Mouse (Mus musculus) hindlimb bud, embryonic 11.5 days (tissue): ENCODE data around the gene Mycbp2.

Source experiments
- DNase-seq: peaks from one replicate; pipeline ENCODE4 v3.0.0-alpha.2; 2012; ENCODE audit warnings: low read depth, low spot score; ENCODE audit errors: extremely low spot score

Gene Mycbp2

DNA sequence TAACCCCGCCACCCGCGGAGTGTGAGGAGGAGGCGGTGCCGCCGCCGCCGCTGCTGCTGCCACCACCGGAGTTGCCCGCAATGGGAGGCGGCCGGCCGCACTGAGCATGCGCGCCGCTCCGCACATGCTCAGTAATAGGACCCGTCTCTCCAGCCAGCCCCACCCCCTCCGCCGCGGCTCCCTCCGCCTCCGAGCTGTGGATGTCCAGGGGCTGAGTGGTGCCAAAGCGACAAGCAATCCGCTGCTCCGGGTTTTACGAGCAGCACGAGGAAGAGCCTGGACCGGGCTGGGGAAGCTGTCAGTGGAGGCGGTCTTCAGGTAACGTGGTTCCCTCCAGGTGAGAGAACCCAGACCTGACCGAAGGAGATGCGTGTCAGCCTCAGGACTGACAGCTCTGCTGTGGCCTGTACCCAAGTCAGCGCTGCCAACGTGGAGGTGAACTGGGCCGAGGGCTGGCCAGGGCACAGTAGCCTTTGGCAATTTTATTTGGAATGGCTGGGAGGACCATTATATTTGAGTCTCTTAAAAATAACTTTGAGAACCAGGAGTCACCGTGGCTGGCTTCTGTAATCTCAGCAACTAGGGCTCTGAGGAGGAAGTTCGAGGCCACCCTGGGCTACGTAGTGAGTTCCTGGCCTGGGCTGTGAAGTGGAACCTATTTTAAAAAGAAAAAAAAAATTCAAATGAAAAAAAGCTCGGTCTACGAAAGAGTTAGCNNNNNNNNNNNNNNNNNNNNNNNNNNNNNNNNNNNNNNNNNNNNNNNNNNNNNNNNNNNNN lies at the start of gene Mycbp2:
Gene Mycbp2 (minus strand): TSS at position 86 of the 777 bp plus-strand sequence.
- peak; percentile 69 for DNase-seq

DNA sequence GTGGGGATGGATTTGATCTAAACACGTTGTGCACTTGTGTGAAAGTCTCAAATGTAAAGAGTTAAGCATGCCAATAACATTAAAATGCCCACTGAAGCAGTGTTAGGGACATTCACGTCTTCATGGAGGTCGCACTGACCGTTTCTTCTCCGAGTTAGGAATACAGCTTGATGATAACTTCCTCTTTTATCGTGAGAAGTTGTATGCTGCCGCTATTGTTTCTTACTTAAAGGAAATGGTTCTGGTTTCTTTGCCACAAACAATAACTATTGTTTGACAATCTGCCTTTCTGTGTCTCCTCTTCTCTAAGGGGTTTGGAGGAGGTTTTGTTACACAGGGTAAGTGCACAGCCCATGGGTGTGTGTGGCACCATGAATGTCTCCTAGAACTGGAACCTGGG lies 45.8 kb upstream of the Mycbp2 start:
- no peak for DNase-seq

DNA sequence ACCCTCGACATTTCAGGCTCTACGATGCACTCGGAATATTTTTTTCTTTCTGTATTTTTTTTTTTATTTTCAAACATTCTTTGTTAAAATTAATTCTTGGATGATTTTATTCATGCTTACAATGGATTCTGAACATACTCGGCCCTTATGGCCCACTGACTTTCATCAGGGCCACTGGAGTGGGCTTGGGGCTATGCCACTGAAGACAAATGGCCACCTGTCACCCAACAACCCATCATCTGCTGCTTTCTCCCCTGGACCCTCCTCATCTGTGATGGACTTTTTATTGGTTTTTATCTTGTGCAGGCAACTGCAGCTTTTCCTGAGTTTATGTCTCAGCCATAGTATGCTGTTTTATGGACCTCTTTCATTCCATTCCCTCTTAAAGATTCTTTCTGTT lies 40.8 kb upstream of the Mycbp2 start:
- no peak for DNase-seq

DNA sequence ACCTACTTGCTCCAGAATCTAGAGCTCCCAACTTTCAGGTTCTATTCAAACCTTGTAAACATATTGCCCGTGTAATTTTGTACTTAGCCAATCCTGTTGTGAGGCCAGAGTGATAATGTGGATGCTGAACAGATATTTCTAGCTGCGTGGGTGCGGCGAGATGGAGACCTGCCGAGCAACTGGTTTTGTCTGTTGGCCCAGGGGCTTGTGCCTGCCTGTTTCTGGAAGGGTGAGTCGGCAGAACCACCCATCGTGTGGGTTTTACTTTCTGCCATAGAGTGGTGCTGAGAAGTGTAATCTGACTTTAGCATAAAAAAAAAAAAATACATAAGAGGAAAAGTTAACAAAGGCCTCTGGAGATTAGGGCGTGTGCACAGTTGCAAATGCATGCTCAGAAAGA lies 40.3 kb upstream of the Mycbp2 start:
- no peak for DNase-seq

DNA sequence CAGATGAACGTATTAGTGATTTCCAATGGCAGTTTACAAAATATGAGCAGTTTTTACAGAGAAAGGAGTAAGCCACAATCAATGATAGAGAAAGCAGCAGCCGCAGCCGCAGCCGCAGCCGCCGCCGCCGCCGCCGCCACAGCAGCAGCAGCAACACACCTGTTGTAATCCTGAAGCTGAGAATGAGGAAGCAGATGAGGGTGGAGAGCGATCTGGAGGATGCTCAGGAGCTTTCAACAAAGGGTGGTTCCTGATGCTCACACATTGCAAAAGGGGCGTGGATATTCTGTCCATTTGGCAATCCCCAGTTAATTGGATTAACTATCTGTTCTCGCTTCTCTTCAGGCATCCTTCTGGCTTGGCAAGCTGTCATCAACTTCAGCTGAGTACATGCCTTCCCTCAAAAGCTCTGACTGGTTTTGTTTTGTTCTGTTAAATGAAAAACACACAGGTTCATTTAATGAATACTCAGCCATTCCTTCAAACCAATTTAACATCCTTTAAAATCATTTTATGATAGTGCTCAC lies 38.5 kb upstream of the Mycbp2 start:
- DNase-seq = no peak

DNA sequence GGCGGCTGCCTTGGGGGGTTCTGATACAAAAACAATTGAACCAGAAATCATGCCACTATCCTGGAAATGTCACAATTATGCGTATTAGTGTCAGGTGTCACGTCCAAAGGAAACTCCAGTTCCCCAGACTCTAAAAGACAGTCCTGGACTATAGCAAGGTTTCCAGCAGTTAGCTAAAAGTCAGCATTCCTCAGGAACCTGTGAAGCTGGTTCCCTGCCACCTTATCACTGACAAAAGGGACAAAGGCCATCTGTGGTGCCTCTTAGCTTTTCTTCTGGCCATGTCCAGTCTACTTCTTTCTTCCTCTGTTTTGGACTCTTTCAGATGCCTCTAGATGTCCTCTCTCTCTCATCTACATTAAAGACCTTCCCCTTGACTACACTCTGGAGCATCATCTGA lies 32.1 kb upstream of the Mycbp2 start:
- DNase-seq = no peak

DNA sequence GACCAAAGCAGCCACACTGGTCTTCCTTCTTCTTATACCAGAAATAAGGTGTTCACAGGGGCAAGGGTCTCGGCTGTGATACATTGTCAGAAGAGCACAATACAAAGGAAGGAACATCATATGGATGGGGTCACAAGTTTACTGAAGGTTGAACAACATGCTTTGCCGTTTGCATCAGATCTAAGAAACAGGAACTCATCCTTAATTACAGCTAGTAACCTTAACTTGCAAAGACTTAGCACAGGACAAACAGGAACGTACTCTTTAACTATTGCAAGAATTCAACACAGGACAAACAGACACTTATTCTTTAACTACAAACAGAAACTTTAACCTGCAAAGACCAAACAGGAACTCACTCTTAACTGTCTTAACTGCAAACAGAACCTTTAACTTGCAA lies 30.2 kb upstream of the Mycbp2 start:
- no peak for DNase-seq

DNA sequence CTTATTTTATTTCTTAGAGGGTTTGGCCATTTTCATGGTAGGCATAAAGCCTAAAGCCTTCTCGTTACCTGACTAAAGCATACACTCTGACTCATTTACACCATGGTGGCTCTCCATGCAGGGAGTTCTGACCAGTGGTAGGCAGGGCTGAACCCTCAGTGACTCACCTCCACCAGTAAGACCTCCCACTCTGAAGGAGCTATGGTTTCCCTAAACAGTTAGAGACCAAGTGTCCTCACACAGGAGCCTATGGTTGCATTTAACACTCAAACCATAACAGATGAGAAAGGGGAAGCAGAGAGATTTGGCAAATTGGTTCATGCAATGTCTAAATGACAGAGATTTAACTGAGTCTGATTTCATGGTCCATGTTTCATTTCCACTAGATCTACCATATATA lies 28.9 kb upstream of the Mycbp2 start:
- no peak for DNase-seq

DNA sequence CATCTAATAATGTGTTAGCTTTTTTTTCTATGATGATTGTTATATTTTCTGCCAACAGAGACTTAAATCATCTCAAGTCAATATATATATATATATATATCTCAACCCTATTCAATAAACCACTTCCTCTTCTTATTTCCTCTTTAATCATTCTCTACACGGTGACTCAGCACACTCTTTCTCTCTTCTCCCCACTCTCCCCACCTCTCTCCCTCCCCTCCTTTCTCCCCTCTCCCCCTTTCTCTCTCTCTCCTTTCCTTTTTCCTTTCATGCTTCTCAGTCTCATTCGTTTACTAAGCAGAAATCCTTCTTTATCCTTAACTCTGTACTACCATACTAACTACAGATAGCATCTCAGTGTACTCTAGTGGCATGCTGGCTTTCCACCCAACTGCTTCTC lies 16.6 kb upstream of the Mycbp2 start:
- no peak for DNase-seq

DNA sequence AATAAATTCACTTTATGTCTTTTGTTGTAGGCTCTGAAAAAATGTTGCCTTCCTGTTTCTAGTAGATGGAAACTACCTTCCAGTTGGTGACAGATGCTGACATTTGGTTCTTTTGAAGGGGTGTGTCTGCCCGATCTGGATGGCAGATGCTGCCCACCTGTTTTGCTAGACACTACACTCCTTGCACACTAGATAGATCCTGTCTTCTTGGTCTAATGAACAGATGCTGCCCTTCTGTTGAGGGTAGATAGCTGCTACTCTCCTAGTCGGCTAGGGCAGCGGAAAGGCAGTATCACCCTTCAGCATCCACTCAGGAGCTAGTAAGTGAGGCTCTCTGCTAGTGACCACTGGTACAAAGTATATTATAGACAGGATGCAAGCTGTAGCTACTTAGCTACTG lies 9.5 kb upstream of the Mycbp2 start:
- DNase-seq = no peak

DNA sequence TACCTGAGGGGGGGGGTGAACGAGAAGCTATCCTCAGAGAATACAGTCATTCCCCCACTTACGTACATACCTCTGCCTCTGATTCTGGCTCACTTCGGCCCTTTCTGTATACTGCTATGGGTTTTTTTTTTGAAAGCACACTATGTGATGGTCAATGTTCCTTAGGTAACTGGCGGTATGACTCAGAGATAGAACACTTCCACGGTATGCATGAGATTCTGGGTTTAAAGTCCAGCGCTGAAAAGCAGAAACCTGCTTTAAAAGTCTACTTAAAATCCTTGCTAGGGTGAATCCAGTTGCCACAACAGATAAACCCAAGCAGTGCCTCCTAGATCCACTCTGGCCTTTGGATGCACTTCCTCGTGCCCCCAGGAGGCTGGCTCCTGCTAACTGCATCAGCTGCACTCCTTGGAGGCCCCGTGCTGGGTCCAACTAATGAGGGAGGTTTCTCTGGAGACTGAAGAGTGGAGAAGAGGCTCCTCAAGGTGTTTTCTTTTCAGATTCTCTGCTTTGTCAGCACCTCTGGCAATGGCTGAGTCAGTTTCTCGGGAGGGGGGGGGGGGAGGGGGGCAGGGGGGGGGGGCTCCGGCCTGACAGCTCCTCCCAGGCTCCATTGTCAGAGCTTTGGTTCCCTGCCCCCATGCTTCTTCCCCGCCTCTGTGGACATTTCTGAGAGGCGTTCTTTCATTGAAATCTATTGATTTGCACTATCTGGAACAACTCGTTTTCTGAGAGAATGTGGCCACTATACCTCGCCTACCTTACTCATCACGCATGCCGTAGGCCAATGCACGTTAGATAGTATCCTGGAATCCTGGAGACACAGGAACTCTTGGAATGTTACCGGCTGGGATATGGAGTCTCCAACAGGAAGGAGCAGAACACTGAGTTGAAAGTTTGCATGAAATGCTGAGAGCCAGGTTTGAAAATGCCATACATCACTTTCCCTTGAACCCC lies 8.1 kb upstream of the Mycbp2 start:
- no peak for DNase-seq

DNA sequence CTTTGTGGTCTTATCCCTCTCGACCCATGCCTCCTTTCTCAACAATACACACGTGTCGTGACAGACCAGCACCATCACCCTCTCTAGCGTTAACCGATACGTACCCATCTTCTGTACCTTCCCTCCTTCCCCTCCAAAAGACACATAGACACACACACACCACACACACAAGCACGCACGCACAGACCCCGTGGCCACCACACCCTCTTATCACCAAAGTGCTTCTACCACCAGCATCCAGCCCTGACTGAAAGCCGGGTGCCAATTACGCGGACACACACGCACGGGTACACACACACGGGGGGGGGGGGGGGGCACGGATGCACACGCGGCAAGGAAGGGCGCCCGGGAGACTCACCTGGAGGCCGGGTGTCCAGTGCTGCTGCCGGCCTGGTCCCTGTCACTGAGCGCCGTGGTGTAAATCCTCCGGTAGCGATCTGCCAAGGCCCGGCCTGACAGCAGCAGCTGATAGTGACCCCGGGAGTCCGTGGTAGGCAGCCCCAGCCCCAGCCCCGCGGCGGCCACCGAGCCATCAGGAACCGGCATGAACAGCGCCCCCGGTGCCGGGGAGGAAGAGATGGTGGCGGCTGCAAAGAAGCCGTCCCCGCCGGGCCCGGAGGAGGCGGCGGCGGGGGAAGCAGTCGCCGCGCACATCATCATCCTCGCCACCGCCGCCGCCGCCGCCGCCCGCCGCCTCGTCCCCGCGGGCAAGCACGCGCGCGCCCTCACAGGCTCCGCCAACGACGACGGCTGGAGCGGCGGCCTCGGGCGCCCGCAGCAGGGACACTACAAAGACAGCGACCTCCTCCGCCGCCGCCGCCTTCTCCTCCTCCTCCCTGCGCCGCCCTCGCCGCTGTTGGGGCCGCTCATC lies 521 bp downstream of the Mycbp2 start:
- no peak for DNase-seq

DNA sequence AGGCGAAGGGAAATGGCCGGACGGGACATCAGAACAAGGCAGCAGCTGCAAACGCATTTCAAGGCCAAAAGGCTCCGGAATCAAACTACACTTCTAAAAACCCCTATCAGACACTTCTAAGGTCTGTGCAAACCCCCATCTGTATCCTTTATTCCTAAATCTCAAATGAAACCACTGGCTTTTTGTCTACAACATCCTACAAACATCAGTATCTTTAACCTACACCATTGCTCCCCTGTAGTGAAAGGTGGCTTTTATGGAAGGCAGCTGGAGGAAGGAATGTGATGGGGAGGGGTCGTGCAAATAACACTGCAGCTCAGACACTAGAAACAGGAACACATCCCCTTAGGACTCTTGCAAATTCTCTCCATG lies 1.1 kb downstream of the Mycbp2 start:
- DNase-seq = peak; percentile 26

DNA sequence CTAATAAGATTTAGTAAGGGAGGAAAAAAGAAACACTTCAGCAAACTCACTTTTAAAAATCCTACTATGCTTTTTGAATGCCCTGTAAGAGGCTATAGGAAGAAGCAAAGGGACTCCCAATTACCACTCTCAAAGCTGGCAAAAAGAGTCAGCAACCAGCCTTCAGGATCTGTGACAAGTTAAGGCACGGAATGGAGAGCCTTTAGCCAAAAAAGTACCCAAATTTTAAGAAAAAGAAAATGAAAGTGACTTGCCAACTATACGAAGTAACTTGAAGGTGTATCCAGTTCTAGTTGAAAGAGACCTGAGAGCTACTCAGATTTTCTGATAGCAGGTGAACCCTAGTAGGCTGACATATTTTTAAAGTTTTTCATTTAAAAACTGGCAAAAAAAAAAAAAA lies 1.6 kb downstream of the Mycbp2 start:
- DNase-seq = no peak

DNA sequence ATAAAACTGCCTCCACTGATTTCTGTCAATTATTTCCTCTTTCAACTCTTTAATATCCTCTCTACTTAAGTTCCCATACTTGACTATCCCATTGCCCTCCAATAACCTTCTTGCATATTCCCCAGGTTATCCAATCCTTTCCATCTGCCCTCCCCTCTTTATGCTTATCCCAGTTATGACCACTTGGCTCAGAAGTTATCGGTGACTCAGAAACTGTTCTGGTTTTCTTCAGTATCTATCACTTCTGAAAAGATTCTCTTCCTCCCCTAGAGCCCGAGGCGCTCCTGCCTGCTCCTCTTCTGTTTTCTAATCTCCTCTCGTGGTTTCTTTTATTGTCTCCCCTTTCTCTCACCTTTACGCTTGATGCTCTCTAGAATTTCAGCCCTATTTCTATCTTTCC lies 2.8 kb downstream of the Mycbp2 start:
- DNase-seq = no peak

DNA sequence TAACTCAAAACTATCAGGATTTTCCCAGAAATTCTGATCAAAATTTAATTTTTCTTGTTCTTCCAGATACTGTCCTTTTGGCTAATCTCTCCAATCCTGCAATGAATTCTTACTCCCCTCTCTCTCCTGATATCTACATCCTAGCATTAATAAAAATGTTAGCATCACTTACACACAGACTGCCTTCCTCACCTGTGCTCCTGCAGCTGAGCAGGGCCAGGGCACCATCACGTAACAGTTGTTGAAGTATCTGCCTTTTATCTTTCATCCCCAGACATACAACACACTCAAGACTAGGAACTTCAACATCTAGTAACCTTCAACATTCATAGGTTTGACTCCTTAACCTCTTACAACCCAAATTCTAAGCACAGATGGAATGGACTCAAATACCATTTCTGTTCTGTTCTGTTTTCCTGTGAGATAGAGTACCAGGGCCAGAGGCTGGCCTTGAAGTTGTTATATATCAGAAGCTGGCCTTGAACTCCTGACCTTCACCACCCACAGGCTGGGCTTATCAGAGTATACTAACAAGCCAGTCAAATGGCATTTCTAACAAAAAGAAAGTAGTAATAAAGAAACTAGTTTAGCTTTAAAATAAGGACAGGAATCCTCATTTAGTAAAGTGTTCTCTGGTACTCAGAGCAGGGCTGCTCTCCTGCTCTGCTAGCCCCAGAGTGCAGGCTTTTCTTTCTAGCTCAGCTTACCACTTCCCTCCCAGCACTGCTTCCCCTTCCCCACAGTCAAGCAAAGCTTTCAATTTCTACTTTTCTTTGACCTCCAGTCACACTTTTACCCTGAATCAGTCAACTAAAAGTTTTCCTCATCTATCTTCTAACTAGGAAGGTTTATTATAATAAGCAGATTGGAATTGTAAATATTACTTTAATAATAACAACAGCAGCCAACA lies 5.0 kb downstream of the Mycbp2 start:
- no peak for DNase-seq

DNA sequence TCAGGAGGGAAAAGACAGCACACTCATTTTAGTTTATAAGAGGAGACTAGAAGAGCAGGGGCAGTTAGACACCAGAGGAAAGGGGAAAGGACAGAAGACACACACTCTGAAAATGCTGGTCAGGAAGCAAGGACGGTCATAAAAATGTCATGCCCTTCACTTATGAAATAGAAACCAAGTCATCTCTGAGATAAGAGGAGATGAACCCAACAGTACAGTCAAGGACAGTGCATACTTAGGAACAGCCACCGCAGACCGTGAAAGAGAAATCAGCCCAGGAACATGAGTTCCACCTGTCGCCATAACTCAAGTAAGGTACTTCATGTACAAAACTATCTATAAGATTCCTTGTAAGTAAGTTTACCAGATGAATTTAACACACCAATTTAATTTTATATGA lies 33.7 kb downstream of the Mycbp2 start:
- no peak for DNase-seq

DNA sequence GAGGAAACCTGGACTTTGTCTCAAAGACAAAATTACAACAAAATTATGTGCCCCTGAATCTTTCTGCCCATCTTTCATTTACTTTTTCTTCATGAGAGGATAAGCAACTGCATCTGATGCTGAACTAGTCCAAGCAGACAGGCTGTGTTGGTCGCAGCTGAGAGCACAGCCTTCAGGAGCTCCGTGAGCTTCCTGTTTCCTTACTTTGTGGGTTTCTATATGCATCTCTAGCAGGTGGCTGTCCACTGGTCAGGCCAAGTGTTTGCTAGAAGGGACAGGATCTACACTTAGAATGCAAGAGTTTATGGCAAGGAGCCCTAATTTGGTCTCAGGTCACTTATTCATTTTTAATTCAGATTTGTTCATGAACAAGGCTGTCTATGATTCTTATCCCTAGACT lies 50.4 kb downstream of the Mycbp2 start:
- no peak for DNase-seq

DNA sequence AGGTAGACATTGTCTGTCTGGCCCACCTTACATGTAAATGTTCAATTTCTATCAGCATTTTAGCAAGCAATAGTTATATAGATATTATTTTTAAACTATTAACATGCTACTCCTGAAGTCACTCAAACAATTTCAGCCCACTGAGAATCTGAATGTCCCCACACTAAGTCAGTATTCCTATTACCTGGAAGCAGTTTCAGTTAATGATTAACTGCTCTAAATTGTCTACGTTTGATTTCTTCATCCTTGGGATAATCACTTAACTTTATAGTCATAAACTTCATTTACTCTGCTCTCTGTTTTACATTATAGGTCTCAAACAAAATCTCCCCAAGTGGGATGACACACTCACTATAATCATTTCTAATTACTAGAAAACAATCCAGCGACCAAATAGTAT lies 60.0 kb downstream of the Mycbp2 start:
- DNase-seq = no peak

DNA sequence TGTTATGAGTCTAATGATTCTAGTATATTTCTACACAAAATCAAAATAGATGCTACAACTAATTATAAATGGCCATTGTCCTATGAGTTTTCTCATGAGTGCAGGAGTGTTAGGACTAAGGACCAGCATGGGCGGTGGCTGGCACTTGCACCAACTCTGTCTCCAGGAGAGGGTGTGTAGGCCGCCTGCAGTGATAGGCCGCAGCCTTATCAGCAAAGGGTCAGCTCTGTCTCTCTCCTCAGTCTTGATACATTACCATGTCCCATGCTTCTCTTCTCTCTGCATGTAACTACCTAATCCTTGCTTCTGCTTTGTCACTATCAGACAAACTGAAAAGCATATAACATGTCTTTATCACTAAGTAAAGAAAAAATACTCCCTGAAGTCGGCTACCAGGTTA lies 69.9 kb downstream of the Mycbp2 start:
- no peak for DNase-seq
